Mouse (Mus musculus): ENCODE measurements at regions not wholly inside any gene's neighbourhood (a gene's known extent, or its start where the extent isn't known, plus 50 kb on each side); places are given as distances from the start of the nearest gene placed in this dataset.

DNA sequence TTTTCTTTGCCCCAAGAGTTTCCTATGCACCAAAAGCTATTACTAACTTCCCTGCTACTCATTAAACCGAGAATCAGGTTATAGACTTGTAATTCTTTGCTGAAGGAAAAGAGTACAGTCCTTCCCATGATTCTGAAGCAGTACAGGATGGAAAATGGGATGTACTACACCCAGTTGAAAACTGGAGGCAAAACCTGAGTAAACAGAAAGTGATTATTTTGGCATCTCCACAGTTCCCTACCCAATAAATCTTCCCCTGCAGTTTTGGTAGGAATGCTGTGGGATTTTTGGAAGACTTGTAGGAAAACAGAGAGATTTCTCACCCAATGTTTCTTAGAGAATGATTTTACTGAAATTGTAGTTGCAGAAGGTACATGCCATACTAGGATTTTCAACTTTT is 268.5 kb downstream of the Dio2 start:
- DNase-seq, result no peak

DNA sequence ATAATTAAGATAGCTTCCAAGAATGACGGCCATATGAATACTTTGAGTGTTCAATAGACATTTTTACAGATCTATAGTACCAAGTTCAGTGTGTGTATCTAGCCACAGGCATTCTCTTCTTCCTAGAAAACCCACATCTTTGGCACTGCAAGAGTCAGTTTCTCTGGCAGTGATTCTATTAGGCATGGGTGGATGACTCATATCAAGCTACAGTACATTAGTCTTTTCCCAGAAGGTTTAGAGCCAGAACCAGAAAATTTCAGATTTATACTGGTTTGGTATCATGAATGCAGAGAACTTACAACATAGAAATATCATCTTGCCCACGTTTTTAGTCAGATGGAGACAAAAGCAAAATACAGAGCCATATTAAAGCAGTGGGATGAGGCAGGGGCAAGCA is 278.1 kb downstream of the Dio2 start:
- no peak for DNase-seq

DNA sequence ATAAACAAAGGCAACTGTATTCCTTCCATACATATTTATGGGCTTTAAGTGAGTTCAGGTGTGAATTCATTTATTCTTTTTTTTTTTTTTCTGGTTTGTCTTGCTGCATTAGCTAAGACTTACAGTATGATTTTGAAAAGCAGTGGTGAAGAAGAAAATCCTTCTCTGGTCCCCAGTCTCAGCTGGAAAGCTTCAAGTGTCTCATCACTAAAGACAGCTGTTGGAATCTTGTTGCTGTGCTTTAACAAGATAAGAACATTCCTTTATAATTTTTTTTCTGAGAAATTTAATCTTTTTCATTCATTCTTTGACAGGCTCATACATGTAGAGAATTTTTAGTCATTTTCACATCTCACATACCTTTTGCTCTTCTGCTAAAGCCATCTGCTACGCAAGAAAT is 297.6 kb downstream of the Dio2 start:
- no peak for DNase-seq

DNA sequence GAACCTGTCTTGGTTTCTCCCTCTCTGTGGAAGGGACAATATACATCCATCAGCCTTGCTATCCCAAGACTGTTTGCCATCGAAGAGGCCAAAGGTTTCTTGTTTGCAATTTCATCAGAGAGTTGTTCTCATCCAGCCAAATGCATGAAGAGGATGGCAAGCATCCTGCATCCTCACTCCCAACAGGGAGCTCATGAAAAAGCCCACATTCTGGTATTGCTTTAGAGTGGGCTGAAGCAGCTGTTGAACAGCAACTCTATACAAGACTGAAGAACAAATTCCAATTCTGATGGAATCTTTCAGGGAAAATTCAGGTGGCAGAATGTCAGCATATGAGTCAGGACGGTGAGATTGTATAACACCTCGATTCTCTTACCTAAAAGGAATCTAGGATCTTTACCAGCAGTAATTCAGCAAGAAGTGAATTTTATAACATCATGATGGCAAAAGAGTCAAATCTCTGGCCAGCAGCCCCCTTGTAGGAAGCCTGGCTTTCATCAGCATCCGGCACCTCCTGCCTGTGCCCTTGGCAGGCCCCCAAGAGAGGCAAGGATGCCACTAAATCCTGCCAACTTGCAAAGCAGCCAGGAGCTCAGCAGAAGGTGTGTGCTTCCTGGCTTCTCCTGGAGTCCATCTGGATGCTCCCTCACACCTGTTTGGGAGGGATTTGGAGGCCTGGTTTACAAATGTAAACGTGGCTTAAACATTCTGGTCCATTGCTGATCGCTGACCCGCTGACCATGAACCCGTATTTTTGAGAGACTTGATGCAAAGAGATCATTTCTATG is 312.8 kb downstream of the Dio2 start:
- no peak for DNase-seq

DNA sequence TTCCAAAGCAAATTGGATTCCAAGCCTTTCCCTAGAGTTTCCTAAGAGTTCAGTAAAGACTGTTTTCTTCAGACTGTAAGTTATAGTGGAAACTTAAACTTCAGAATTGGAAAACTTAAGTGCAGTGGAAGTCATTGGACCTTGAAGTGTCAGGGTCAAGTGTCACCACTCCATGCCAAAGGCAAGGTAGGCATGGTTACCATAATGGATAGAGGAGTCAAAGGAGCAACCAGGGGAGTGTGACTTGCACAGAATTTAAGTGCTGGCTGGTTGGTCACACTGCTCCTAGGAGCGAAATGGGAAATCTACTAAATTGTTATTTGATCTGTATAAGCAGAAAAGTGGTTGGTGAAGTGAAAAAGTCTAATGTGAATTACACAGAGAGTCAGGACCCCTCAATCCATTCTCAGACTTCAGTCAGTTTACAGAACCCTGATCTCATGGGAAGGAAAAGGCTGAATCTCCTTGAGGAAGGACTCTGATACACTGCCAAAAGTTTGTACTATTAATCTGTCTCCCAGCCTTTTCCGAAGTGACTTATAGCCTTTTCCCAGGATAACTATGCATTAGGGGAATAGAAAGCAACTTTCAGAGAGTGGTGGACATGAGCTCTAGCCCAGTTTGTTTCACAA is 320.5 kb downstream of the Dio2 start:
- no peak for DNase-seq

DNA sequence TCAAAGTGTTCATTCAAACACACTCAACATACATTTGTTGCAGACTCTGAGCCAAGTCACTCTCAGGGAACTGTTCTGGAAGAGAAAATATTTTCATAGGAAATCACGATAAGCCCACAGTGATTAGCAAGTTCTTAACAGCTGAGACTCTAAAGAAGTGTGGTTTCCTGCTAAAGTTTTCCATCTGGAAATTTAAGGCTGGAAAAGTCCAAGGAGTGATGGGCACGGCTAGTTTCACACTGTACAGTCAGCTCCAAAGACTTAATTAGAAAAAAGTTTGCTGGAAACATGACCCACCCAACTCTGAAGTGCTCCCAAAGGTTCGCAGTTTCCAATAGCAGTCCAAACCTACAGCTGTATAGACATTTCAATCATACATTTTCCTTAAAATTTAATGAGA is 329.5 kb downstream of the Dio2 start:
- DNase-seq, result no peak

DNA sequence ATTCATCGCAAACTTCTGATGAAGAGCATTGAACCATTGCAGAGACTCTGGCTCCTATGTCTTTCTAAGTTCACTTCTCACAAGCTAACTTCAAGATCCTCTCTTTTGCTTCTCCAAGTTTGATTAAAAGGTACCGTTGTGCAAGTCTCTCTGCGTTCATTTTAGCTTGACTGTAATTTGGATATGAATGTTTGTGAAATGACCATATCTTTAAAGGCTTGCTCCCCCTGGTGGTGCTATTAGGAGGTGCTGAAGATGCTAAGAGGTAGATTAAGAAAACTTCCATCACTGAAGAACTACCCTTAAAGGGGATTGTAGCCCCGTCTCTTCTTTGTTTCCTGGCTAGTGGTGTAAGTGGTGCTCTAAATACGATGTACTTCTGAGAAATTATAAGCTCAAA is 339.7 kb downstream of the Dio2 start:
- peak; percentile 3 for DNase-seq

All from thymus, postnatal 14 days (tissue).